Mouse (Mus musculus): ENCODE results near the gene Lrrfip2. TPM values are rescaled to one million over a fixed set of nuclear protein-coding genes. Genes with fewer than 3 reads are reported as not detected.

Lrrfip2 gene
- polyA plus RNA-seq (2014; fragmentation: Nextera tagmentation; extraction: Ambion mirVana): 40.0 and 40.3 TPM in 2 replicates

- 18% methylated on average over 14 of the region's 14 CpGs for WGBS
- DNase-seq (ENCODE audit: low spot score) (no peak), ATAC-seq (replicated peaks; ENCODE audit: low FRiP score) (no peak)
- Histone ChIP-seq H3K4me1 (replicated peaks; ENCODE audit: control insufficient read depth, insufficient read depth, low read length) (peaks cover 11% of the 10 kb centered on the region; the same call in 1 of the 2 replicates), H3K27ac (ENCODE audit: low read depth, low read length) (peak within 1 kb of the TSS; percentile 87), H3K9me3 (ENCODE audit: control insufficient read depth, low read length) (no peaks in the 10 kb centered on the region), H3K4me2 (peak within 1 kb of the TSS; percentile 92), H3K4me3 (ENCODE audit: low read depth, low read length) (peak within 1 kb of the TSS; percentile 98), H3K9ac (ENCODE audit: low read depth, low read length) (peak within 1 kb of the TSS; percentile 83), H3K36me3 (ENCODE audit: control insufficient read depth, insufficient read depth, low read length) (no peaks in the 10 kb centered on the region), H3K27me3 (replicated peaks; ENCODE audit: control insufficient read depth, insufficient read depth, low read length) (no peaks in the 10 kb centered on the region)
Measured at GRCm38 (mm10) chr9:111117126-111117642, at the start of gene Lrrfip2. Gene Lrrfip2 (plus strand): TSS chr9:111117592.

- Histone ChIP-seq H3K9me3 (ENCODE audit: control insufficient read depth, low read length) (no peaks in the 10 kb centered on the region), H3K27ac (ENCODE audit: low read depth, low read length) (no peak overlapping the region), H3K36me3 (ENCODE audit: control insufficient read depth, insufficient read depth, low read length) (no peaks in the 10 kb centered on the region), H3K4me2 (no peak overlapping the region), H3K4me3 (ENCODE audit: low read depth, low read length) (no peak overlapping the region), H3K27me3 (replicated peaks; ENCODE audit: control insufficient read depth, insufficient read depth, low read length) (no peaks in the 10 kb centered on the region), H3K9ac (ENCODE audit: low read depth, low read length) (no peak overlapping the region), H3K4me1 (replicated peaks; ENCODE audit: control insufficient read depth, insufficient read depth, low read length) (no peaks in the 10 kb centered on the region)
- WGBS: 24% methylated on average over 4 of the region's 4 CpGs
- ATAC-seq (replicated peaks; ENCODE audit: low FRiP score) (peak; percentile 73), DNase-seq (ENCODE audit: low spot score) (peak; percentile 49)
Measured at GRCm38 (mm10) chr9:111070546-111070961, 46.8 kb upstream of the Lrrfip2 start.

- H3K9ac ChIP-seq (ENCODE audit: low read depth, low read length): no peak overlapping the region
- H3K27me3 ChIP-seq (replicated peaks; ENCODE audit: control insufficient read depth, insufficient read depth, low read length): no peaks in the 10 kb centered on the region
- H3K4me2 ChIP-seq: no peak overlapping the region
- H3K36me3 ChIP-seq (ENCODE audit: control insufficient read depth, insufficient read depth, low read length): no peaks in the 10 kb centered on the region
- H3K27ac ChIP-seq (ENCODE audit: low read depth, low read length): no peak overlapping the region
- ATAC-seq (replicated peaks; ENCODE audit: low FRiP score): no peak; the same call in 1 of the 2 replicates
- no peaks in the 10 kb centered on the region for H3K9me3 ChIP-seq (ENCODE audit: control insufficient read depth, low read length)
- 54% methylated on average over 7 of the region's 7 CpGs for WGBS
- DNase-seq (ENCODE audit: low spot score): peak; percentile 33
- no peaks in the 10 kb centered on the region for H3K4me1 ChIP-seq (replicated peaks; ENCODE audit: control insufficient read depth, insufficient read depth, low read length)
- no peak overlapping the region for H3K4me3 ChIP-seq (ENCODE audit: low read depth, low read length)
Measured at GRCm38 (mm10) chr9:111072175-111072574, 45.2 kb upstream of the Lrrfip2 start.

- Histone ChIP-seq H3K27ac (ENCODE audit: low read depth, low read length) (no peak overlapping the region), H3K4me2 (no peak overlapping the region), H3K4me3 (ENCODE audit: low read depth, low read length) (no peak overlapping the region), H3K9ac (ENCODE audit: low read depth, low read length) (no peak overlapping the region), H3K4me1 (replicated peaks; ENCODE audit: control insufficient read depth, insufficient read depth, low read length) (no peaks in the 10 kb centered on the region), H3K36me3 (ENCODE audit: control insufficient read depth, insufficient read depth, low read length) (no peaks in the 10 kb centered on the region), H3K27me3 (replicated peaks; ENCODE audit: control insufficient read depth, insufficient read depth, low read length) (no peaks in the 10 kb centered on the region), H3K9me3 (ENCODE audit: control insufficient read depth, low read length) (peaks cover 3% of the 10 kb centered on the region; the same call in 1 of the 2 replicates)
- DNase-seq (ENCODE audit: low spot score) (peak; percentile 15), ATAC-seq (replicated peaks; ENCODE audit: low FRiP score) (no peak)
- 78% methylated on average over 4 of the region's 4 CpGs for WGBS
Measured at GRCm38 (mm10) chr9:111072971-111073370, 44.4 kb upstream of the Lrrfip2 start.

GRCm38 (mm10) chr9:111077745-111078144, 39.6 kb upstream of the Lrrfip2 start:
- Histone ChIP-seq H3K27me3 (replicated peaks; ENCODE audit: control insufficient read depth, insufficient read depth, low read length) (no peaks in the 10 kb centered on the region), H3K36me3 (ENCODE audit: control insufficient read depth, insufficient read depth, low read length) (no peaks in the 10 kb centered on the region), H3K9ac (ENCODE audit: low read depth, low read length) (no peak overlapping the region), H3K4me2 (no peak overlapping the region), H3K27ac (ENCODE audit: low read depth, low read length) (no peak overlapping the region), H3K4me3 (ENCODE audit: low read depth, low read length) (no peak overlapping the region), H3K4me1 (replicated peaks; ENCODE audit: control insufficient read depth, insufficient read depth, low read length) (0 out of 2 replicates have a peak, but pooled peaks cover 5% of the 10 kb centered on the region), H3K9me3 (ENCODE audit: control insufficient read depth, low read length) (peaks cover 3% of the 10 kb centered on the region; the same call in 1 of the 2 replicates)
- WGBS: 61% methylated on average over 5 of the region's 5 CpGs
- ATAC-seq (replicated peaks; ENCODE audit: low FRiP score) (no peak), DNase-seq (ENCODE audit: low spot score) (peak; percentile 31)

- no peak overlapping the region for H3K4me3 ChIP-seq (ENCODE audit: low read depth, low read length)
- no peak for ATAC-seq (replicated peaks; ENCODE audit: low FRiP score)
- peak; percentile 27 for DNase-seq (ENCODE audit: low spot score)
- no peak overlapping the region for H3K4me2 ChIP-seq
- H3K9me3 ChIP-seq (ENCODE audit: control insufficient read depth, low read length): peaks cover 3% of the 10 kb centered on the region; the same call in 1 of the 2 replicates
- no peak overlapping the region for H3K27ac ChIP-seq (ENCODE audit: low read depth, low read length)
- 85% methylated on average over 8 of the region's 8 CpGs for WGBS
- no peak overlapping the region for H3K9ac ChIP-seq (ENCODE audit: low read depth, low read length)
- no peaks in the 10 kb centered on the region for H3K27me3 ChIP-seq (replicated peaks; ENCODE audit: control insufficient read depth, insufficient read depth, low read length)
- no peaks in the 10 kb centered on the region for H3K36me3 ChIP-seq (ENCODE audit: control insufficient read depth, insufficient read depth, low read length)
- 0 out of 2 replicates have a peak, but pooled peaks cover 5% of the 10 kb centered on the region for H3K4me1 ChIP-seq (replicated peaks; ENCODE audit: control insufficient read depth, insufficient read depth, low read length)
Measured at GRCm38 (mm10) chr9:111080801-111081200, 36.6 kb upstream of the Lrrfip2 start.

GRCm38 (mm10) chr9:111081765-111082164, 35.6 kb upstream of the Lrrfip2 start:
- no peak overlapping the region for H3K4me2 ChIP-seq
- no peak overlapping the region for H3K4me3 ChIP-seq (ENCODE audit: low read depth, low read length)
- no peaks in the 10 kb centered on the region for H3K27me3 ChIP-seq (replicated peaks; ENCODE audit: control insufficient read depth, insufficient read depth, low read length)
- H3K4me1 ChIP-seq (replicated peaks; ENCODE audit: control insufficient read depth, insufficient read depth, low read length): 0 out of 2 replicates have a peak, but pooled peaks cover 5% of the 10 kb centered on the region
- WGBS: 77% methylated on average over 5 of the region's 5 CpGs
- H3K9ac ChIP-seq (ENCODE audit: low read depth, low read length): no peak overlapping the region
- no peaks in the 10 kb centered on the region for H3K36me3 ChIP-seq (ENCODE audit: control insufficient read depth, insufficient read depth, low read length)
- peaks cover 3% of the 10 kb centered on the region; the same call in 1 of the 2 replicates for H3K9me3 ChIP-seq (ENCODE audit: control insufficient read depth, low read length)
- H3K27ac ChIP-seq (ENCODE audit: low read depth, low read length): no peak overlapping the region
- DNase-seq (ENCODE audit: low spot score) (no peak), ATAC-seq (replicated peaks; ENCODE audit: low FRiP score) (no peak)

GRCm38 (mm10) chr9:111085329-111085728, 32.1 kb upstream of the Lrrfip2 start:
- no peak for ATAC-seq (replicated peaks; ENCODE audit: low FRiP score)
- Histone ChIP-seq H3K27ac (ENCODE audit: low read depth, low read length) (no peak overlapping the region), H3K4me1 (replicated peaks; ENCODE audit: control insufficient read depth, insufficient read depth, low read length) (0 out of 2 replicates have a peak, but pooled peaks cover 5% of the 10 kb centered on the region), H3K9ac (ENCODE audit: low read depth, low read length) (no peak overlapping the region), H3K4me2 (no peak overlapping the region), H3K4me3 (ENCODE audit: low read depth, low read length) (no peak overlapping the region), H3K36me3 (ENCODE audit: control insufficient read depth, insufficient read depth, low read length) (no peaks in the 10 kb centered on the region), H3K27me3 (replicated peaks; ENCODE audit: control insufficient read depth, insufficient read depth, low read length) (peaks cover 4% of the 10 kb centered on the region; the same call in 1 of the 2 replicates), H3K9me3 (ENCODE audit: control insufficient read depth, low read length) (no peaks in the 10 kb centered on the region)
- 40% methylated on average over 4 of the region's 4 CpGs for WGBS
- DNase-seq (ENCODE audit: low spot score): no peak

- Histone ChIP-seq H3K4me3 (ENCODE audit: low read depth, low read length) (no peak overlapping the region), H3K27me3 (replicated peaks; ENCODE audit: control insufficient read depth, insufficient read depth, low read length) (peaks cover 4% of the 10 kb centered on the region; the same call in 1 of the 2 replicates), H3K27ac (ENCODE audit: low read depth, low read length) (no peak overlapping the region), H3K9ac (ENCODE audit: low read depth, low read length) (no peak overlapping the region), H3K36me3 (ENCODE audit: control insufficient read depth, insufficient read depth, low read length) (no peaks in the 10 kb centered on the region), H3K4me2 (no peak overlapping the region), H3K4me1 (replicated peaks; ENCODE audit: control insufficient read depth, insufficient read depth, low read length) (0 out of 2 replicates have a peak, but pooled peaks cover 5% of the 10 kb centered on the region), H3K9me3 (ENCODE audit: control insufficient read depth, low read length) (no peaks in the 10 kb centered on the region)
- DNase-seq (ENCODE audit: low spot score) (no peak), ATAC-seq (replicated peaks; ENCODE audit: low FRiP score) (no peak)
- 60% methylated on average over 6 of the region's 6 CpGs for WGBS
Measured at GRCm38 (mm10) chr9:111086137-111086536, 31.3 kb upstream of the Lrrfip2 start.

All from liver, embryonic 11.5 days (tissue).